Mouse (Mus musculus) urinary bladder, postnatal 10 days (tissue): ENCODE data around the gene Zfp42.

ENCODE experiments used
- DNase-seq: peaks from one replicate; pipeline ENCODE4 v3.0.0; 2022; ENCODE audit warnings: low spot score

Gene Zfp42

GRCm38 (mm10) chr8:43251653-43252052 is 55.1 kb downstream of the Zfp42 start:
- no peak for DNase-seq

DNA sequence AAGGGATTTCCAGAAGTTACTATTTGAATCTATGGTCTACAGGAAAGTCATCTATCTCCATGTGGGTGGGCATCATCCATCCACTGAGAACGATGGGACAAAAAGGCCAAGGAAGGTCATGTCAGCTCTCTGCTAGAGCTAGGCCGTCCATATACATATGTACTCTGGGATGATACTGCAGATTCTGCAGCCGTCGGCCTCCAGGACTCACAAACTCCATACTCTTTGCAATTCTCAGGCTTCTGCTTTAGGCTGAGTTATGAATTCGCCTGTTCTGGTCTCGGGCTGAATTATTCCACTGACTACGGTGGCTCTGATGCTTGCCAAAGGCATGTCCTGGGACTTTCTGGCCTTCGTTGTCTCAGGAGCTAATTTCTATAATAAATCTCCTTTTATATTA is 58.1 kb downstream of the Zfp42 start:
- no peak for DNase-seq
